Mouse (Mus musculus) kidney, postnatal 25 days (tissue): ENCODE measurements at regions not wholly inside any gene's neighbourhood (a gene's known extent, or its start where the extent isn't known, plus 50 kb on each side); places are given as distances from the start of the nearest gene placed in this dataset.

ENCODE experiments used
- DNase-seq, 2 experiments: peaks; one replicate each; pipeline ENCODE4 v3.0.0; 2021; ENCODE audit warnings: mixed read lengths in 2 of 2

- no peak for DNase-seq
These were observed 391.1 kb upstream of the Mmadhc start for GRCm38 (mm10) chr2:50687672-50688151.

- peak; percentile 58 to 81 for DNase-seq
These were observed 390.6 kb upstream of the Mmadhc start for GRCm38 (mm10) chr2:50687222-50687621.

GRCm38 (mm10) chr2:50677456-50677855, 380.9 kb upstream of the Mmadhc start:
- peak in 1 of 2 experiments; percentile 15 for DNase-seq

- DNase-seq: no peak
These were observed 379.3 kb upstream of the Mmadhc start for GRCm38 (mm10) chr2:50675736-50676550.

GRCm38 (mm10) chr2:50674856-50675175, 378.2 kb upstream of the Mmadhc start:
- no peak for DNase-seq

- DNase-seq: peak; percentile 6 to 45
These were observed 377.7 kb upstream of the Mmadhc start for GRCm38 (mm10) chr2:50674151-50674855.

- DNase-seq: no peak
These were observed 372.7 kb upstream of the Mmadhc start for GRCm38 (mm10) chr2:50669297-50669696.

GRCm38 (mm10) chr2:50668789-50669188, 372.2 kb upstream of the Mmadhc start:
- DNase-seq: no peak

- DNase-seq: no peak
These were observed 370.6 kb upstream of the Mmadhc start for GRCm38 (mm10) chr2:50667180-50667579.

- DNase-seq: no peak
These were observed 365.9 kb upstream of the Mmadhc start for GRCm38 (mm10) chr2:50662504-50662903.

- DNase-seq: no peak
These were observed 363.4 kb upstream of the Mmadhc start for GRCm38 (mm10) chr2:50660000-50660399.

- DNase-seq: peak in 1 of 2 experiments; percentile 7
These were observed 361.2 kb upstream of the Mmadhc start for GRCm38 (mm10) chr2:50657826-50658225.

GRCm38 (mm10) chr2:50656351-50656750, 359.8 kb upstream of the Mmadhc start:
- DNase-seq: no peak

- DNase-seq: peak; percentile 25 to 39
These were observed 358.3 kb upstream of the Mmadhc start for GRCm38 (mm10) chr2:50654953-50655324.

GRCm38 (mm10) chr2:50654221-50654952, 357.8 kb upstream of the Mmadhc start:
- DNase-seq: no peak

- no peak for DNase-seq
These were observed 356.6 kb upstream of the Mmadhc start for GRCm38 (mm10) chr2:50653121-50653615.

GRCm38 (mm10) chr2:50649656-50650055, 353.1 kb upstream of the Mmadhc start:
- DNase-seq: no peak

GRCm38 (mm10) chr2:50643219-50643618, 346.6 kb upstream of the Mmadhc start:
- no peak for DNase-seq

GRCm38 (mm10) chr2:50642198-50642597, 345.6 kb upstream of the Mmadhc start:
- DNase-seq: no peak

GRCm38 (mm10) chr2:50635896-50636295, 339.3 kb upstream of the Mmadhc start:
- DNase-seq: no peak

- DNase-seq: no peak
These were observed 335.2 kb upstream of the Mmadhc start for GRCm38 (mm10) chr2:50631786-50632185.

GRCm38 (mm10) chr2:50627501-50627900, 330.9 kb upstream of the Mmadhc start:
- DNase-seq: peak in 1 of 2 experiments; percentile 18

GRCm38 (mm10) chr2:50625233-50625749, 328.7 kb upstream of the Mmadhc start:
- DNase-seq: no peak
